Mouse (Mus musculus) brain, embryonic 14.5 days (tissue): ENCODE measurements around the gene Rbm33.

Experiments used
- CTCF ChIP-seq: fragments of 200-500 bp; IDR thresholded peaks from 2 replicates; pipeline ENCODE4 v1.5.1; 2012; ENCODE audit warnings: inconsistent platforms, mild to moderate bottlenecking, moderate library complexity, borderline replicate concordance; ENCODE audit not compliant: insufficient read depth, insufficient read length; ENCODE audit errors: extremely low read depth
- POLR2A ChIP-seq: fragments of 200-500 bp; IDR thresholded peaks from 2 replicates; pipeline ENCODE4 v1.6.1; 2012; ENCODE audit warnings: mild to moderate bottlenecking, inconsistent platforms, borderline replicate concordance; ENCODE audit not compliant: poor library complexity, insufficient read depth, insufficient read length, severe bottlenecking; ENCODE audit errors: extremely low read depth

DNA sequence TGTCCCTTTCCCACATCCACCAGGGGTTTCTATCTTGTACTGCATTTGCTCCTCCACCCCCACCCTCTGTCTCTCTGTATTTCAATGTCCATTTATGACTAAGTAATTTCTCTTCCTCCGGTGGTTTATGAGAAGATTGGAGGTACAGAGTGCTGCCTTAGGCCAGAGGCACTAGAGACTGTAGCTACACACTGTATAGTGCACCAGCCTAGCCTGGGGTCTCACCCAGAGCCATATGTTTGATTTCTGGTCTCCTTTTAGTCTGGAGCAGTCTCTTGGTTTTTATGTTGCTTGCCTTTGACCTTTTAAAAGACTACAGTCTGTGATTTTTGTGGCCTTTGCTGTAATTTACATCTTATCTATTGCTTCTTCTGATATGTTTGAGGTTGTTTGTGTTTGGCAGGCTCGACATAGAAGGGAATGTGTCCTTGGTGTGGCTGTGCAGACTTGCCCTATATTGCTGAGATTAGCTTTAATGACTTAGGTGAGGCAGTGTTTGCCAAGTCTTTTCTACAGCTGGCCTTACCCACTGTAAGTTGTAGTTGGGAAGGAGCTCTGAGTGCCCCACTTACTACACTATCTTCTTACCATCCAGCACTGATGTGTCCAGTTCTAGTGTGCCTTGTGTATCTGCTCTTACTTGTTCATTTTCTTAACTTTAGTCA is 82.7 kb downstream of the Rbm33 start:
- no peak for TF ChIP-seq CTCF
- no peak for TF ChIP-seq POLR2A
